Mouse (Mus musculus): Measurements from ENCODE around the gene Krtap3-1. TPM values are rescaled to one million over a fixed set of nuclear protein-coding genes. Genes with fewer than 3 reads are reported as not detected.

Krtap3-1 gene
- total RNA-seq, 2 experiments from 2014 or later: not detected

DNA sequence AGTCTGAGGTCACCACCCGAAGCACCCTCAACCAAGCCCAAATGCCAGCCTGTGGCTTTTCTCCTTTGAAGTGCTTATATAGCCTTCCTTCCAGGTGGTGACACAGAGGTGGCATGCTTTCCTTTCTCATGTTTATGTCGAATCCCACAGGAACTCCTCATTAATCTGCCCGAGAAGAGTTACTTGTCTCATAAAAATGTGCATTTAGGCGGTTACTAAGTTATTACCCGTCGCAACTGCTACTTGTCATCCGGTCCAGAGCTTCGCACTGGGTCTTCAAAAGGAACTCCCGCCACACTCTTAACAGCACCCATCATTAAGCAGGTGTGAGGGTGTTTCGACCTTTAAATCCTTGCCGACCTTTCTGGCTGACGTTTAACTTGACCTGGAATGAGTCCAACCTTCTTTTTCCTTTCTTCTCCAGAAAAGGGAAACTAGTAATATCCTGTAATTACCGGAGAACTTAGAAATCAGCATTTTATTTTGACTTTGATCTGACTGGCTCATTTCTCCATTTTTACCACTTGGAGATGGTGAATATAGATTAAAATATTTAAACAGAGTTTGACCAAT, 45.1 kb downstream of the Krtap3-1 start, which contains the start of gene Krt39:
Krt39 (minus strand) TSS at position 51 of the 573 bp plus-strand sequence.
- no peak for DNase-seq (ENCODE audit: low spot score in 2 of 2)

Other genes with a start within 250 kb of the Krtap3-1 start
- not detected for gene Krt25, start 243.7 kb downstream of the Krtap3-1 start, total RNA-seq (2021)
- under 1 TPM; 0.13 to 0.23 TPM for gene Krt26, start 228.7 kb downstream of the Krtap3-1 start, total RNA-seq (2021)
- gene Krt27, start 215.5 kb downstream of the Krtap3-1 start, total RNA-seq (2021): not detected
- gene Krt28, start 191.7 kb downstream of the Krtap3-1 start, total RNA-seq (2021): under 1 TPM; 0.30 to 0.33 TPM
- 10 to 100 TPM; 14.3 to 14.8 TPM for gene Krt10, start 177.3 kb downstream of the Krtap3-1 start, total RNA-seq (2021)
- 1 to 10 TPM; 1.5 to 1.6 TPM for gene Krt12, start 144.4 kb downstream of the Krtap3-1 start, total RNA-seq (2021)
- not detected for gene Krt20, start 128.5 kb downstream of the Krtap3-1 start, total RNA-seq (2021)
- not detected for gene Krt23, start 73.5 kb downstream of the Krtap3-1 start, total RNA-seq (2021)
- not detected for gene Krt39, start 45.3 kb downstream of the Krtap3-1 start, total RNA-seq (2021)
- gene Krt40, start 23.5 kb downstream of the Krtap3-1 start, total RNA-seq (2021): not detected
- not detected for gene Krtap3-3, start 15.8 kb downstream of the Krtap3-1 start, total RNA-seq (2021)
- gene Krtap3-2, start 9.8 kb downstream of the Krtap3-1 start, total RNA-seq (2021): not detected
- not detected for gene Gm11939, start 7.2 kb downstream of the Krtap3-1 start, total RNA-seq (2021)
- not detected for gene Krtap1-5, start 14.4 kb upstream of the Krtap3-1 start, total RNA-seq (2021)
- not detected for gene Krtap1-4, start 17.0 kb upstream of the Krtap3-1 start, total RNA-seq (2021)
- not detected for gene Krtap1-3, start 24.7 kb upstream of the Krtap3-1 start, total RNA-seq (2021)
- not detected for gene Krtap9-3, start 31.5 kb upstream of the Krtap3-1 start, total RNA-seq (2021)
- gene Gm11938, start 36.7 kb upstream of the Krtap3-1 start, total RNA-seq (2021): not detected
- gene Gm11937, start 43.6 kb upstream of the Krtap3-1 start, total RNA-seq (2021): not detected
- not detected for gene Krtap2-4, start 48.2 kb upstream of the Krtap3-1 start, total RNA-seq (2021)
- not detected for gene Gm11562, start 53.8 kb upstream of the Krtap3-1 start, total RNA-seq (2021)
- not detected for gene Krtap4-1, start 61.6 kb upstream of the Krtap3-1 start, total RNA-seq (2021)
- gene Krtap4-2, start 68.5 kb upstream of the Krtap3-1 start, total RNA-seq (2021): not detected
- not detected for gene Krtap4-7, start 77.5 kb upstream of the Krtap3-1 start, total RNA-seq (2021)
- not detected for gene Gm11555, start 83.6 kb upstream of the Krtap3-1 start, total RNA-seq (2021)
- gene Gm11563, start 92.3 kb upstream of the Krtap3-1 start, total RNA-seq (2021): not detected
- not detected for gene Krtap4-6, start 99.3 kb upstream of the Krtap3-1 start, total RNA-seq (2021)
- not detected for gene Gm14190, start 124.1 kb upstream of the Krtap3-1 start, total RNA-seq (2021)
- gene Gm14180, start 167.7 kb upstream of the Krtap3-1 start, total RNA-seq (2021): not detected
- not detected for gene Gm11595, start 206.3 kb upstream of the Krtap3-1 start, total RNA-seq (2021)
- gene Krtap4-8, start 214.1 kb upstream of the Krtap3-1 start, total RNA-seq (2021): not detected
- gene Krtap4-9, start 218.6 kb upstream of the Krtap3-1 start, total RNA-seq (2021): not detected
- gene Gm11596, start 226.8 kb upstream of the Krtap3-1 start, total RNA-seq (2021): not detected
- gene Gm11569, start 232.3 kb upstream of the Krtap3-1 start, total RNA-seq (2021): not detected
- gene Gm11554, start 237.8 kb upstream of the Krtap3-1 start, total RNA-seq (2021): not detected
- gene Krtap4-13, start 243.3 kb upstream of the Krtap3-1 start, total RNA-seq (2021): not detected
- gene Gm11564, start 249.0 kb upstream of the Krtap3-1 start, total RNA-seq (2021): not detected

Measured in layer of hippocampus, postnatal 10 days (tissue).